Mouse (Mus musculus): ENCODE results near the gene Mrpl17.

- TF ChIP-seq CTCF (IDR thresholded peaks at IDR 0.05; ENCODE audit: extremely low read depth, insufficient read depth, insufficient read length, insufficient replicate concordance): no peak
- TF ChIP-seq POLR2A (IDR thresholded peaks at IDR 0.05; ENCODE audit: low read depth, low read length): no peak
Measured at GRCm38 (mm10) chr7:105783861-105784260, 27.0 kb downstream of the Mrpl17 start.

Data from spleen, adult 2 months (tissue).